Mouse (Mus musculus) heart, embryonic 13.5 days (tissue): ENCODE measurements at regions not wholly inside any gene's neighbourhood (a gene's known extent, or its start where the extent isn't known, plus 50 kb on each side); places are given as distances from the start of the nearest gene placed in this dataset.
A peak's percentile ranks its signal among the peaks of the same experiment; 100 is the strongest.

Experiments
- ATAC-seq: fragments of 200-750 bp; cut with Nextera tagmentation; 2 replicates; pipeline ENCODE4 v1.8.0; 2017; ENCODE audit warnings: moderate TSS enrichment; ENCODE audit not compliant: insufficient number of reproducible peaks, low FRiP score, low TSS enrichment; ENCODE audit errors: extremely low read depth
- H3K27ac ChIP-seq: fragments of 300-500 bp; sonication (generic); replicated peaks from 2 replicates; pipeline ENCODE4 v1.5.1; 2015; ENCODE audit warnings: moderate library complexity, mild to moderate bottlenecking, inconsistent platforms
- H3K27me3 ChIP-seq: fragments of 300-500 bp; sonication (generic); replicated peaks from 2 replicates; pipeline ENCODE4 v1.6.1; 2015; ENCODE audit warnings: mild to moderate bottlenecking, inconsistent platforms
- H3K36me3 ChIP-seq: fragments of 300-500 bp; sonication (generic); 2 replicates; pipeline ENCODE4 v1.6.1; 2015; ENCODE audit warnings: mild to moderate bottlenecking, inconsistent platforms
- H3K4me1 ChIP-seq: fragments of 300-500 bp; sonication (generic); 2 replicates; pipeline ENCODE4 v1.6.1; 2015; ENCODE audit warnings: inconsistent platforms
- H3K4me2 ChIP-seq: fragments of 300-500 bp; sonication (generic); 2 replicates; pipeline ENCODE4 v1.6.1; 2015; ENCODE audit warnings: inconsistent platforms, mild to moderate bottlenecking, moderate library complexity
- H3K4me3 ChIP-seq: fragments of 300-500 bp; sonication (generic); 2 replicates; pipeline ENCODE4 v1.5.1; 2015; ENCODE audit warnings: moderate library complexity, mild to moderate bottlenecking, inconsistent platforms
- H3K9ac ChIP-seq: fragments of 300-500 bp; sonication (generic); 2 replicates; pipeline ENCODE4 v1.6.1; 2015; ENCODE audit warnings: inconsistent platforms, mild to moderate bottlenecking, moderate library complexity
- H3K9me3 ChIP-seq: fragments of 300-500 bp; sonication (generic); 2 replicates; pipeline ENCODE4 v1.6.1; 2016; ENCODE audit warnings: inconsistent platforms
- WGBS: fragments of 180-500 bp; shearing (Covaris S2); methylation state at CpG from one replicate; pipeline ENCODE4 v1.1.7; 2015; ENCODE audit warnings: mixed read lengths; 5-methylcytosine and 5-hydroxymethylcytosine counted together

- 68% methylated on average over 5 of the region's 5 CpGs for WGBS
- Histone ChIP-seq H3K4me1 (no peaks in the 10 kb centered on the region), H3K27ac (no peak overlapping the region), H3K27me3 (no peaks in the 10 kb centered on the region), H3K4me2 (no peak overlapping the region), H3K36me3 (no peaks in the 10 kb centered on the region), H3K9ac (no peak overlapping the region), H3K4me3 (no peak overlapping the region), H3K9me3 (no peaks in the 10 kb centered on the region)
- no peak for ATAC-seq
Observed at GRCm38 (mm10) chr5:12233377-12234096, 149.6 kb upstream of the Sema3d start.

DNA sequence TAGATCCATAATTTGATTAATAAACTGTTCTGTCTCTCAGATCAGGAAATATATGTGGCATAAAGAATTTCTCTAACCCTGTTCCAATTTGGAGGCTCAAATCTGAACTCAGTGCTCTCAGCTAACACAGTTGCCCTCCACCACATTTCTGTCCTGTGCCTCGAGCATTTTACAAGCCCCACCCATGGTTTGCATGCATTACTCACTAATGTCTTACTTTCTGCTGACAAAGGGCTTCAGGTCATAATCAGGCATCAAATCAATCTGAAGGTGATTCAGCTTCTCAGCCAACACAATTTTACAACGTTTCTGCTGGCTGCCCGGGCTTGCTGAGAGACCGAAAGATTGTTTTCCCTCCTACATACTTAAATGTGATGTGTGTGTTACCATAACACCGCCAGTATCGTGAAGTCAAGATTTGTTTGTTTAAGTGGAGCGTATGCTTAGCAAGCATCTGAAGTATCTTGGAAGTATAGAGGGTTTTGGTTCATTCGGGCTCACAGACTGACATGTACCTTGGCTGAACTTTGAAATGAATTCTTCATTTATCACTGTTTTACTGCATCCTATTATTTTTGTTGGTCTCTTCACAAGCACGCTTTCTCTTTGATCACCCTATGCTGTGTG lies 139.9 kb upstream of the Sema3d start:
- H3K27me3 ChIP-seq = no peaks in the 10 kb centered on the region
- H3K9ac ChIP-seq = no peak overlapping the region
- no peak overlapping the region for H3K4me2 ChIP-seq
- H3K4me1 ChIP-seq = no peaks in the 10 kb centered on the region
- H3K4me3 ChIP-seq = no peak overlapping the region
- H3K36me3 ChIP-seq = no peaks in the 10 kb centered on the region
- H3K9me3 ChIP-seq = no peaks in the 10 kb centered on the region
- H3K27ac ChIP-seq = no peak overlapping the region
- 62% methylated on average over 9 of the region's 9 CpGs for WGBS
- no peak for ATAC-seq

- Histone ChIP-seq H3K9ac (no peak overlapping the region), H3K4me2 (peak overlapping the region; percentile 45), H3K4me3 (peak overlapping the region; percentile 10), H3K27ac (no peak overlapping the region), H3K36me3 (no peaks in the 10 kb centered on the region), H3K4me1 (peaks cover 9% of the 10 kb centered on the region), H3K27me3 (no peaks in the 10 kb centered on the region), H3K9me3 (no peaks in the 10 kb centered on the region)
- ATAC-seq = no peak
- 43% methylated on average over 4 of the region's 4 CpGs for WGBS
Observed at GRCm38 (mm10) chr5:12293685-12294084, 89.5 kb upstream of the Sema3d start.

DNA sequence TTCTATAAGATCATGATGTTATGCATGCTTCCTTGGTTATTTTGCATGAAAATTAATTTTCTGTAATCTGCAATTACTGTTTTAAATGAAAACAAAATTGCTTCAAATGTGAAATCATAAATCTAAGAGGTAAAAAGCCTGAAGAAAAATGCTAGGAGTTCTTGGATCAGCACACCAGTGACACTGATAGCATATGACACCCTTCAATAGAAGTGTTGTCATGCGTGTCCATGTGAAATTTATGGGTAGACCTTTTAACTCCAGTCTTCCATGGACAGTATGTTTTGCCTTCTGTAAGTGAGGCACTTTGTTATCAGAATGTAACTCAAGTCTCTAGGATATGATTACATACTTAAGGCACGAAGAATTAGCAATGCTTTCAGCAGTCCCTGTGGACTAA lies 85.9 kb upstream of the Sema3d start:
- Histone ChIP-seq H3K27me3 (no peaks in the 10 kb centered on the region), H3K27ac (no peak overlapping the region), H3K4me1 (peaks cover 9% of the 10 kb centered on the region), H3K4me3 (no peak overlapping the region), H3K9ac (no peak overlapping the region), H3K4me2 (no peak overlapping the region), H3K36me3 (no peaks in the 10 kb centered on the region), H3K9me3 (no peaks in the 10 kb centered on the region)
- no peak for ATAC-seq
- 48% methylated on average over 2 of the region's 2 CpGs for WGBS

- Histone ChIP-seq H3K36me3 (no peaks in the 10 kb centered on the region), H3K27me3 (no peaks in the 10 kb centered on the region), H3K9ac (no peak overlapping the region), H3K27ac (no peak overlapping the region), H3K9me3 (no peaks in the 10 kb centered on the region), H3K4me3 (no peak overlapping the region), H3K4me2 (no peak overlapping the region), H3K4me1 (peaks cover 4% of the 10 kb centered on the region; the same call in 1 of the 2 replicates)
- WGBS = 46% methylated on average over 4 of the region's 4 CpGs
- ATAC-seq = no peak
Observed at GRCm38 (mm10) chr5:12301833-12302808, 81.1 kb upstream of the Sema3d start.

DNA sequence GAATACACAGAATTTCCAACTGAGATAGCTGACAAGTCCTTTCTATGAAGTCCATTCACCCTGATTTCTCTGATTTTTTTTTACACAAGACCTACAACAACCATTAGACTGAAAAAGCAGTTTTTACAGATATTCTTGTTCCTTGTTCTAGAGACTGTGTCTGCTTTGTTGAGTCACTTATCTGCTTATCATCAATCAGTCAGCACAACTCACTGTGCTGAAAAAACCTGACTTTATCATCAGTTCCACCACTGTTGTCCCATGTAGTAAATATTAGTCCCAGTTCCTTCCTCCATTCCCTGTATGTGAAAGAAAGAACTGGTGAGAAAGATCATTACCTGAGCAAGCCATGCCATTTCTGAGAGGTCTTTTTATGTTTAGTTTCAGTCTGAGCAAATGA lies 73.8 kb upstream of the Sema3d start:
- no peak for ATAC-seq
- no peak overlapping the region for H3K4me2 ChIP-seq
- H3K27me3 ChIP-seq = no peaks in the 10 kb centered on the region
- no peak overlapping the region for H3K27ac ChIP-seq
- H3K4me1 ChIP-seq = no peaks in the 10 kb centered on the region
- no peaks in the 10 kb centered on the region for H3K9me3 ChIP-seq
- H3K9ac ChIP-seq = no peak overlapping the region
- no peaks in the 10 kb centered on the region for H3K36me3 ChIP-seq
- no peak overlapping the region for H3K4me3 ChIP-seq

DNA sequence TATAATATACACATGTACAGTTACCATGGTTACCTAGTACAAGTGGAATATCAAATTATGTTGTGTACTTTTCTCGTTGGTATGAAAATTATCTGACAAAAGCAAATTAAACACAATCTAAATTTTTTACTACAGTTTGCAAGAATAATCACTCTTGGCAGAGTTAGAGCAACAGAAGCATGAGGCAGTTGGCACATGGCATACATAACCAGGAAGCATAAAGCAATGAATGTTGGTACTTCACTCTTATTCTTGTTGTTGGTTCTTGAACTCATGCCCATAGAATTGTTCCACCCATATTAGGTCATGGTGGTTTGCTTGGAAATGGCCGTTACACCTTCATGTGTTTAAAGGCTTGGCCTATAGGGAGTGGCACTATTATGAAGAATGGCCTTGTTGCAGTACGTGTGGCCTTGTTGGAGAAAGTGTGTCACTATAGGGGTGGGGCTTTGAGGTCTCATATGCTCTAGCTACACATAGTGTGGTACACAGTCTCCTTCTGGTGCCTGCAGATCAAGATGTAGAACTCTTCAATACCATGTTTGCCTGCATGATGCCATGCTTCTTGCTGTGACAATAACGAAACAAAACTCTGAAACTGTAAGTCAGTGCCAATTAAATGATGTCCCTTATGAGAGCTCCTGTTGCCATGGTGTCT lies 50.4 kb upstream of the Sema3d start:
- Histone ChIP-seq H3K9me3 (no peaks in the 10 kb centered on the region), H3K27me3 (no peaks in the 10 kb centered on the region), H3K4me3 (no peak overlapping the region), H3K36me3 (no peaks in the 10 kb centered on the region), H3K4me1 (no peaks in the 10 kb centered on the region), H3K9ac (no peak overlapping the region), H3K4me2 (no peak overlapping the region), H3K27ac (no peak overlapping the region)
- WGBS = 68% methylated on average over 4 of the region's 4 CpGs
- no peak for ATAC-seq
